Mouse (Mus musculus) ES-Bruce4 (cell line): ENCODE measurements around the gene Plk2. TPM values are rescaled to one million over a fixed set of nuclear protein-coding genes. Genes with fewer than 3 reads are reported as not detected.
"Not testable (repeated sequence)": the region's sequence is repeated elsewhere in the genome, so short reads cannot be mapped to it uniquely, and the experiment has no call there.

Source experiments
- H3K27ac ChIP-seq: 2 replicates; pipeline ENCODE4 v1.5.1; 2012; ENCODE audit warnings: low read length, inconsistent platforms; ENCODE audit not compliant: insufficient read depth
- H3K27me3 ChIP-seq: 2 replicates; pipeline ENCODE4 v1.6.1; 2012; ENCODE audit warnings: mild to moderate bottlenecking, low read length, inconsistent platforms; ENCODE audit not compliant: control insufficient read depth, poor library complexity, insufficient read depth, severe bottlenecking
- H3K36me3 ChIP-seq: 2 replicates; pipeline ENCODE4 v1.6.1; 2012; ENCODE audit warnings: inconsistent platforms, mild to moderate bottlenecking, low read length, moderate library complexity; ENCODE audit not compliant: control insufficient read depth, poor library complexity, insufficient read depth, severe bottlenecking
- H3K4me1 ChIP-seq: one replicate; pipeline ENCODE4 v1.8.1; 2011; ENCODE audit warnings: low read length; ENCODE audit not compliant: control insufficient read depth, insufficient read depth
- H3K4me3 ChIP-seq: 2 replicates; pipeline ENCODE4 v1.5.1; 2011; ENCODE audit warnings: low read depth, mild to moderate bottlenecking, low read length
- H3K9ac ChIP-seq: 2 replicates; pipeline ENCODE4 v1.6.1; 2012; ENCODE audit warnings: low read depth, mild to moderate bottlenecking, inconsistent platforms; ENCODE audit not compliant: poor library complexity, severe bottlenecking
- H3K9me3 ChIP-seq: replicated peaks from 2 replicates; pipeline ENCODE4 v1.6.1; 2012; ENCODE audit warnings: mild to moderate bottlenecking, low read length, inconsistent platforms; ENCODE audit not compliant: control insufficient read depth, poor library complexity, insufficient read depth, severe bottlenecking
- CTCF ChIP-seq: IDR thresholded peaks from one replicate; pipeline ENCODE4 v1.8.1; 2011; ENCODE audit warnings: low read depth, low read length
- EP300 ChIP-seq: IDR thresholded peaks from 2 replicates; pipeline ENCODE4 v1.6.1; 2011; ENCODE audit warnings: low read depth, low read length; ENCODE audit not compliant: insufficient read depth
- POLR2A ChIP-seq: IDR thresholded peaks from one replicate; pipeline ENCODE4 v1.8.1; 2011; ENCODE audit warnings: low read length; ENCODE audit not compliant: insufficient read depth
- polyA plus RNA-seq: library from polyadenylated mRNA; stranded (reverse); fragments of >200 nt; gene quantifications from 2 replicates; pipeline ENCODE4 v1.2.4, GENCODE M21; 2011; ENCODE audit warnings: low read depth; ENCODE audit not compliant: missing spikeins, insufficient read depth, insufficient read length

Gene Plk2
- polyA plus RNA-seq, 1 experiment: 92.8 TPM

GRCm38 (mm10) chr13:110367961-110368555 is 26.8 kb upstream of the Plk2 start:
- Histone ChIP-seq H3K4me1 (no peaks in the 10 kb centered on the region), H3K9me3 (no peaks in the 10 kb centered on the region), H3K36me3 (no peaks in the 10 kb centered on the region), H3K27ac (no peak overlapping the region), H3K27me3 (no peaks in the 10 kb centered on the region), H3K9ac (no peak overlapping the region), H3K4me3 (no peak overlapping the region)
- TF ChIP-seq POLR2A (no peak), EP300 (no peak), CTCF (no peak)

- TF ChIP-seq CTCF: peak; percentile 82
- H3K4me3 ChIP-seq, H3K27ac ChIP-seq, H3K36me3 ChIP-seq, H3K9me3 ChIP-seq, H3K9ac ChIP-seq, H3K27me3 ChIP-seq, H3K4me1 ChIP-seq: not testable (repeated sequence)
Measured at GRCm38 (mm10) chr13:110368556-110369040, 26.2 kb upstream of the Plk2 start.

GRCm38 (mm10) chr13:110369673-110370072 is 25.2 kb upstream of the Plk2 start:
- no peaks in the 10 kb centered on the region for H3K9me3 ChIP-seq
- no peak overlapping the region for H3K4me3 ChIP-seq
- no peak for TF ChIP-seq CTCF
- no peak for TF ChIP-seq POLR2A
- H3K4me1 ChIP-seq: no peaks in the 10 kb centered on the region
- no peaks in the 10 kb centered on the region for H3K27me3 ChIP-seq
- H3K36me3 ChIP-seq: no peaks in the 10 kb centered on the region
- no peak overlapping the region for H3K9ac ChIP-seq
- H3K27ac ChIP-seq: no peak overlapping the region

GRCm38 (mm10) chr13:110382447-110382901 is 12.4 kb upstream of the Plk2 start:
- Histone ChIP-seq H3K27me3 (no peaks in the 10 kb centered on the region), H3K27ac (no peak overlapping the region), H3K4me1 (no peaks in the 10 kb centered on the region), H3K9me3 (no peaks in the 10 kb centered on the region), H3K36me3 (no peaks in the 10 kb centered on the region), H3K4me3 (no peak overlapping the region), H3K9ac (no peak overlapping the region)
- TF ChIP-seq EP300: no peak
- TF ChIP-seq CTCF: no peak

GRCm38 (mm10) chr13:110384514-110384913 is 10.3 kb upstream of the Plk2 start:
- Histone ChIP-seq H3K9ac (no peak overlapping the region), H3K27me3 (no peaks in the 10 kb centered on the region), H3K4me1 (no peaks in the 10 kb centered on the region), H3K4me3 (no peak overlapping the region), H3K36me3 (no peaks in the 10 kb centered on the region), H3K27ac (no peak overlapping the region), H3K9me3 (no peaks in the 10 kb centered on the region)
- no peak for TF ChIP-seq CTCF
- no peak for TF ChIP-seq EP300
- TF ChIP-seq POLR2A: no peak

GRCm38 (mm10) chr13:110392210-110392609 is 2.6 kb upstream of the Plk2 start:
- H3K27ac ChIP-seq: no peak overlapping the region
- peaks cover 3% of the 10 kb centered on the region; the same call in 1 of the 2 replicates for H3K27me3 ChIP-seq
- no peak overlapping the region for H3K4me3 ChIP-seq
- H3K9ac ChIP-seq: no peak overlapping the region
- H3K36me3 ChIP-seq: peaks cover 14% of the 10 kb centered on the region
- TF ChIP-seq POLR2A (no peak), CTCF (no peak), EP300 (no peak)
- no peaks in the 10 kb centered on the region for H3K4me1 ChIP-seq
- H3K9me3 ChIP-seq: no peaks in the 10 kb centered on the region
